Mouse (Mus musculus): ENCODE results near the gene Pum2.

DNA sequence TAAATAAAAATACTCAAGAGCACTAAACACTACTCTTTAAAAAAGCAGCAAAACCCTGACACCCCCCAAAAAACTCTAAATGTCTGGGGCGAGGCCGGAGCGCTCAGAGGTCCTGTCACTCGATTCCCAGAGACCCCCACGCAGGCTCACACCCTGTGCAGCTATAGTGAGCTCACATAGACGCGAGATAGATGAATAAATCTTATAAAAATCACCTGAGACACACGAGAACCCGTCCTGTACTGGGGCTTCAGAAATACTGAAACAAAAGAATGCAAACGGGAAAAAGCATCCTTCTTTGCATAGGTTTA is 32.6 kb upstream of the Pum2 start:
- TF ChIP-seq POLR2A (IDR thresholded peaks at IDR 0.05; ENCODE audit: low read depth, low read length) = no peak
- no peak for TF ChIP-seq CTCF (IDR thresholded peaks at IDR 0.05; ENCODE audit: extremely low read depth, insufficient read depth, insufficient read length, insufficient replicate concordance)

All from spleen, adult 2 months (tissue).